In genomic region chr7:45107052-45107645, GRCm38 (mm10) we compare ENCODE assay signal across 1 mouse cellular context.
TF ChIP-seq lines count a peak whose summit lies in the region.

No protein-coding gene starts in this region.

TF ChIP-seq in ES-E14, 5 proteins besides CTCF, POLR2A, EP300 and RAD21:
- TF ChIP-seq ZNF384 (IDR thresholded peaks at IDR 0.05; ENCODE audit: low read depth, low read length) (no peak), MAFK (IDR thresholded peaks at IDR 0.05; ENCODE audit: insufficient read depth, low read depth, low read length) (no peak)
